Mouse (Mus musculus) ES-E14 (cell line): Measurements from ENCODE around the gene 5730455P16Rik. TPM values are rescaled to one million over a fixed set of nuclear protein-coding genes. Genes with fewer than 3 reads are reported as not detected.

Experiments
- DNase-seq: peaks from one replicate; pipeline ENCODE4 v3.0.0-alpha.2; 2013; ENCODE audit warnings: low read depth, low spot score
- H3K27ac ChIP-seq: 2 replicates; pipeline ENCODE4 v1.5.1; 2012; ENCODE audit warnings: low read depth, mild to moderate bottlenecking, low read length, moderate library complexity, mixed read lengths; ENCODE audit not compliant: poor library complexity, insufficient read depth, severe bottlenecking
- H3K36me3 ChIP-seq: 2 replicates; pipeline ENCODE4 v1.6.1; 2012; ENCODE audit warnings: mild to moderate bottlenecking, low read length, moderate library complexity, mixed read lengths; ENCODE audit not compliant: control insufficient read depth, poor library complexity, insufficient read depth, severe bottlenecking
- H3K4me1 ChIP-seq, 2 experiments: fragments of 150-350 bp in 1 of 2; sonication (generic) in 1 of 2; 2 replicates each; pipeline ENCODE4 v1.6.1; 2012; ENCODE audit warnings: low read length in 2 of 2, mild to moderate bottlenecking in 1 of 2, mixed read lengths in 1 of 2; ENCODE audit not compliant: control insufficient read depth in 2 of 2, insufficient read depth in 2 of 2, poor library complexity in 1 of 2
- H3K4me3 ChIP-seq, 2 experiments: fragments of 150-350 bp in 1 of 2; sonication (generic) in 1 of 2; 2 replicates each; pipeline ENCODE4 v1.5.1; 2012; ENCODE audit warnings: low read length in 2 of 2, low read depth in 1 of 2, mild to moderate bottlenecking in 1 of 2, mixed read lengths in 1 of 2; ENCODE audit not compliant: insufficient read depth in 1 of 2, poor library complexity in 1 of 2, severe bottlenecking in 1 of 2
- H3K9ac ChIP-seq: 2 replicates; pipeline ENCODE4 v1.6.1; 2012; ENCODE audit warnings: low read depth, mild to moderate bottlenecking, low read length, mixed read lengths; ENCODE audit not compliant: poor library complexity, insufficient read depth, severe bottlenecking
- H3K9me3 ChIP-seq: fragments of 150-350 bp; sonication (generic); 2 replicates; pipeline ENCODE4 v1.6.1; 2012; ENCODE audit warnings: low read depth, mild to moderate bottlenecking, low read length; ENCODE audit not compliant: control insufficient read depth, insufficient read depth
- CHD2 ChIP-seq: IDR thresholded peaks from 2 replicates; pipeline ENCODE4 v1.6.1; 2014; ENCODE audit warnings: mild to moderate bottlenecking, low read depth, low read length, inconsistent platforms
- HCFC1 ChIP-seq: IDR thresholded peaks from 2 replicates; pipeline ENCODE4 v1.6.1; 2012; ENCODE audit warnings: low read length, inconsistent platforms, borderline replicate concordance; ENCODE audit not compliant: insufficient read depth
- MAFK ChIP-seq: IDR thresholded peaks from 2 replicates; pipeline ENCODE4 v1.6.1; 2014; ENCODE audit warnings: mild to moderate bottlenecking, low read depth, low read length, inconsistent platforms; ENCODE audit not compliant: insufficient read depth
- ZC3H11A ChIP-seq: IDR thresholded peaks from 2 replicates; pipeline ENCODE4 v1.6.1; 2012; ENCODE audit warnings: low read depth, mild to moderate bottlenecking, inconsistent platforms, low read length, borderline replicate concordance
- ZNF384 ChIP-seq: IDR thresholded peaks from 2 replicates; pipeline ENCODE4 v1.6.1; 2012; ENCODE audit warnings: low read depth, low read length, inconsistent platforms
- in situ Hi-C, 2 experiments: fragments of 600-800 bp; cut with MboI; formaldehyde crosslinking; loops; one replicate each; pipeline ENCODE4 v1.15.1; 2025; ENCODE audit warnings: low sequenced_read_pairs in 2 of 2, inconsistent platforms in 1 of 2; ENCODE audit not compliant: unreplicated experiment in 2 of 2
- total RNA-seq: library from RNA; depleted of rRNA; stranded (reverse); fragments of 300-350 nt; gene quantifications from 2 replicates; pipeline ENCODE4 v1.2.3, GENCODE M21; 2012

Gene 5730455P16Rik
- total RNA-seq, 1 experiment, result 11.5 TPM

DNA sequence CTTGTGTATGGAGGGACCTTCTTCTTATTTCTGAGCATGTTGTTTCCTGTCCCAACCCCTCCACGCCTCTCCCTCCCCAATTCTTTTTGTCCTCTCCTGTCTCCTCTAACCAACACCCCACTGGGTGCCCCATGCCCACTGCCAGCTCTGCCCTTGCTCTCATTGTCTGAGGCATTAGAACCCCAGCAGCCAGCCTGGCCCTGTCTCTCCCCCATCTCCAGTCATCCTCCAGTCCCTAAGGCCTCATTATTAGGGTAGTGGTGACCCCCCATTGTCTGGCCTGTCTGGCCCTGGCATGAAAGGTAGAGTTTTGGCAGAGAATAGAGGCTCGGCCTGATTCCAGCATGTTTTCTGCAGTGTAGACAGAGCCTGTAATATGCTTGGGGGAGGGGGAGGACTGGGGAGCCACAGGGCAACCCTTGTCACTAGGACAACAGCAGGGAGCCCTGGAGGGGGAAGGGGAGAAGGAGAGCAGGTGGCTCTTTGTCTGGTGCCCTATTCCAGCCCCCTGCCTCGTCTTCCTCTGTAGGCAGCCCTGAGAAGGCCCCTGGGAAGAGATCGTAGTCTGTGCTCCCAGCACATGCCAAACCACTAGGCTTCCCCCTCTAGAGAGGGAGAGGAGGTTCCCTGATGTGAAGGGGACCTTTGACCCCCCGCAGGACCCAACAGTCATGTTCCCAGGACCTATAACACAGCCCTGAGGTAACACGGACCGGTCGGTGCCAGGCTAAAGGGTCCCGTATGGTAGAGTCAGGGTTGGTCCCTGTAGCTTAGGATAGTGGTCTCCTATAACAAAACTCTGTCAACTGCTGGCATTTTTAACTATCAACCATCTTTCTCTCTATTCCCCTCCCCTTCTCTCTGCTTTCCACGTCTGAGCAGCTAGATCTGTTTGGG lies 61.8 kb downstream of the 5730455P16Rik start:
- Histone ChIP-seq H3K4me3 (no peak overlapping the region), H3K9ac (no peak overlapping the region), H3K4me1 (no peaks in the 10 kb centered on the region), H3K9me3 (no peaks in the 10 kb centered on the region), H3K36me3 (no peaks in the 10 kb centered on the region), H3K27ac (no peak overlapping the region)
- no peak for DNase-seq
- in situ Hi-C loops, result no loop called here
- TF ChIP-seq HCFC1, result no peak
- no peak for TF ChIP-seq MAFK
- TF ChIP-seq ZNF384, result no peak
- no peak for TF ChIP-seq ZC3H11A
- no peak for TF ChIP-seq CHD2

DNA sequence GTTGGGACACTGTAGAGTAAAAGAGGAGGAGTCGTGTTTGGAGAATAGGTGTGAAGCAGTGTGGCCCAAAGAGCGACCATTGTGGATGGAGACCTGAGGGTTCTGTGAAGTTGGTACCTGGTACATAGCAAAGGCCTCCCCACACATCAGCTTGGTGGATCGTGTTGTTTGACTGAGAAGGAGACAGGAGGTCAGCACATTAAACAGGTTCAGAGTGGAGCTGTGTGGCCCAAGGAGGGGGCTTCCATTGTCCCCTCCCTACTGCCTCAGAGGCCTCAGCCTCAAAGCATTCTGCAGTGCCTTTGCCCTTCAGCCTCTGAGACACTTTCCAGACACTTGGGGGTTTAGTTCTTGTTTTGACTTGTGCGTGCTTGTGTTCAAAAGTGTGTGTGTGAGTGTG lies 63.9 kb downstream of the 5730455P16Rik start:
- Histone ChIP-seq H3K4me3 (no peak overlapping the region), H3K9me3 (no peaks in the 10 kb centered on the region), H3K36me3 (no peaks in the 10 kb centered on the region), H3K27ac (no peak overlapping the region), H3K4me1 (no peaks in the 10 kb centered on the region), H3K9ac (no peak overlapping the region)
- TF ChIP-seq CHD2, result no peak
- no peak for TF ChIP-seq MAFK
- no peak for TF ChIP-seq HCFC1
- TF ChIP-seq ZC3H11A, result no peak
- TF ChIP-seq ZNF384, result no peak
- in situ Hi-C loops, result no loop called here
- DNase-seq, result no peak

DNA sequence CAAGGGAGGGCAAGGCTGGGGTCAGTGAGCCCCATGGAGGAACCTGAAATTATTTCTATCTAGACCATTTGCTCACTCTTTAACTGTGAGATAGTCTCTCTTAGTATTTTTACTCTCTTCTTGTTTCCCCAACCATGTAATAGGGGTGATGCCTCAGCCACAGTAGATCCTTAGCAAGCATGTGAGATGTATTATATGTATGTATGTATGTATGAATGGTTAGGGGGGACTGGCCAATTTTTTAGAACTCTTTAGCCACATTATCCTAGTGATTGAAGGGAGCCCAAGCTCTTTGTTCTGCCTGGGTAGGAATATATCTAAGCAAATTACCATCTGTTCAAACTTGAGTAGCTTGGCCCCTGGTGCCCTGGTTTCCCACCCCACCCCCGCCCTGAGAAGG lies 64.4 kb downstream of the 5730455P16Rik start:
- H3K9me3 ChIP-seq, result no peaks in the 10 kb centered on the region
- in situ Hi-C loops, result no loop called here
- no peak for DNase-seq
- H3K4me1 ChIP-seq, result no peaks in the 10 kb centered on the region
- H3K36me3 ChIP-seq, result no peaks in the 10 kb centered on the region
- no peak overlapping the region for H3K4me3 ChIP-seq
- H3K9ac ChIP-seq, result no peak overlapping the region
- H3K27ac ChIP-seq, result no peak overlapping the region
- TF ChIP-seq MAFK, result no peak
- TF ChIP-seq ZNF384, result no peak
- no peak for TF ChIP-seq CHD2
- TF ChIP-seq ZC3H11A, result no peak
- no peak for TF ChIP-seq HCFC1

DNA sequence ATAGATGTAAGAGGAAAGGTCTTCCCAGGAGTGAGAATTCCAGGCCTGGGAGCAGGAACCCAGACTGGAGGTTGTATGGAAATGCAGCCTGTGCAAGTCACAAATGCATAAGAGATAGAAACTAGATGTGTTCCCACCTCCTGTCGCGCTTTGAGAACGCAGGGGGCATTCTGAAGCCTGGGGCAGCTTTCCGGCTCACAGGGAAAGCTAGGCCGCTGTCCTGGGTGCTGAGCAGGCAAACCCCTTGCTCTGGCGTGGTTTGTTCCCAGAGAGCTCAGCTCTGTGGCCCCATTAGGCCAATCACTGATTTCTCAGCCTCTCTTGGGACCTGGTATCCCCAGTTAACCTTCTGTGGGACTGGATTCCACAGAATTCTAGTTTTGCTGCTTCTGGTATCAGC lies 65.3 kb downstream of the 5730455P16Rik start:
- no peaks in the 10 kb centered on the region for H3K4me1 ChIP-seq
- no peak overlapping the region for H3K9ac ChIP-seq

More for the DNA sequence above, 65.3 kb downstream of the 5730455P16Rik start:
- Histone ChIP-seq H3K9me3 (no peaks in the 10 kb centered on the region), H3K4me3 (no peak overlapping the region), H3K36me3 (no peaks in the 10 kb centered on the region), H3K27ac (no peak overlapping the region)
- in situ Hi-C loops, result no loop called here
- no peak for TF ChIP-seq ZC3H11A
- no peak for TF ChIP-seq ZNF384
- no peak for TF ChIP-seq MAFK
- TF ChIP-seq HCFC1, result no peak
- TF ChIP-seq CHD2, result no peak
- no peak for DNase-seq
